Mouse (Mus musculus): ENCODE results near the gene Gdpd1. TPM values are rescaled to one million over a fixed set of nuclear protein-coding genes. Genes with fewer than 3 reads are reported as not detected.

The Gdpd1 gene
- polyA plus RNA-seq, 1 experiment from 2014 or later = 172 TPM

GRCm38 (mm10) chr11:86995625-86996221, 78.1 kb downstream of the Gdpd1 start:
- H3K27ac ChIP-seq = peak overlapping the region; percentile 23; the same call in 1 of the 2 replicates
- 23% methylated on average over 6 of the region's 6 CpGs for WGBS
- H3K9me3 ChIP-seq = no peaks in the 10 kb centered on the region
- H3K4me2 ChIP-seq = no peak overlapping the region
- no peaks in the 10 kb centered on the region for H3K27me3 ChIP-seq (replicated peaks)
- H3K9ac ChIP-seq = no peak overlapping the region
- ATAC-seq (replicated peaks) = no peak
- H3K36me3 ChIP-seq (replicated peaks) = no peaks in the 10 kb centered on the region
- H3K4me3 ChIP-seq = no peak overlapping the region
- H3K4me1 ChIP-seq = peaks cover 35% of the 10 kb centered on the region

GRCm38 (mm10) chr11:86994791-86995624, 78.9 kb downstream of the Gdpd1 start:
- no peak overlapping the region for H3K9ac ChIP-seq
- WGBS = 48% methylated on average over 10 of the region's 10 CpGs

GRCm38 (mm10) chr11:86994330-86994729, 79.5 kb downstream of the Gdpd1 start:
- H3K27ac ChIP-seq = no peak overlapping the region
- 15% methylated on average over 6 of the region's 6 CpGs for WGBS
- ATAC-seq (replicated peaks) = no peak
- no peaks in the 10 kb centered on the region for H3K27me3 ChIP-seq (replicated peaks)
- peak overlapping the region; percentile 94 for H3K4me2 ChIP-seq
- no peaks in the 10 kb centered on the region for H3K9me3 ChIP-seq
- H3K4me1 ChIP-seq = peaks cover 49% of the 10 kb centered on the region
- no peaks in the 10 kb centered on the region for H3K36me3 ChIP-seq (replicated peaks)
- H3K9ac ChIP-seq = no peak overlapping the region
- peak overlapping the region; percentile 91; the same call in 1 of the 2 replicates for H3K4me3 ChIP-seq

More at GRCm38 (mm10) chr11:86994791-86995624, 78.9 kb downstream of the Gdpd1 start:
- Histone ChIP-seq H3K27ac (no peak overlapping the region), H3K4me1 (peaks cover 42% of the 10 kb centered on the region), H3K4me2 (no peak overlapping the region), H3K9me3 (no peaks in the 10 kb centered on the region), H3K36me3 (replicated peaks) (no peaks in the 10 kb centered on the region), H3K27me3 (replicated peaks) (no peaks in the 10 kb centered on the region), H3K4me3 (no peak overlapping the region)
- ATAC-seq (replicated peaks) = no peak

GRCm38 (mm10) chr11:86993041-86994037, 80.5 kb downstream of the Gdpd1 start, which contains the start of gene Ypel2:
Ypel2 (minus strand) TSS chr11:86993707.
- Histone ChIP-seq H3K4me1 (peaks cover 51% of the 10 kb centered on the region), H3K9me3 (no peaks in the 10 kb centered on the region), H3K4me2 (peak within 1 kb of the TSS; percentile 94), H3K9ac (peak within 1 kb of the TSS; percentile 70), H3K27ac (peak within 1 kb of the TSS; percentile 89), H3K27me3 (replicated peaks) (no peaks in the 10 kb centered on the region), H3K36me3 (replicated peaks) (no peaks in the 10 kb centered on the region), H3K4me3 (peak within 1 kb of the TSS; percentile 91)
- ATAC-seq (replicated peaks) = peak; percentile 100
- under 1% methylated on average over 76 of the region's 96 CpGs for WGBS

- no peak for ATAC-seq (replicated peaks)
- WGBS = 1% methylated on average over 13 of the region's 13 CpGs
- no peaks in the 10 kb centered on the region for H3K36me3 ChIP-seq (replicated peaks)
- peaks cover 55% of the 10 kb centered on the region for H3K4me1 ChIP-seq
- peak overlapping the region; percentile 70 for H3K9ac ChIP-seq
- H3K27me3 ChIP-seq (replicated peaks) = no peaks in the 10 kb centered on the region
- peak overlapping the region; percentile 94 for H3K4me2 ChIP-seq
- H3K9me3 ChIP-seq = no peaks in the 10 kb centered on the region
- peak overlapping the region; percentile 91 for H3K4me3 ChIP-seq
- peak overlapping the region; percentile 89; the same call in 1 of the 2 replicates for H3K27ac ChIP-seq
These were observed 81.3 kb downstream of the Gdpd1 start for GRCm38 (mm10) chr11:86992461-86992988.

- no peaks in the 10 kb centered on the region for H3K36me3 ChIP-seq (replicated peaks)
- 92% methylated on average over 4 of the region's 4 CpGs for WGBS
- no peak for ATAC-seq (replicated peaks)
- peak overlapping the region; percentile 94 for H3K4me2 ChIP-seq
- no peak overlapping the region for H3K9ac ChIP-seq
- no peak overlapping the region for H3K27ac ChIP-seq
- H3K4me3 ChIP-seq = peak overlapping the region; percentile 91
- no peaks in the 10 kb centered on the region for H3K9me3 ChIP-seq
- H3K4me1 ChIP-seq = peaks cover 60% of the 10 kb centered on the region
- no peaks in the 10 kb centered on the region for H3K27me3 ChIP-seq (replicated peaks)
These were observed 82.6 kb downstream of the Gdpd1 start for GRCm38 (mm10) chr11:86991241-86991640.

- WGBS = 9% methylated on average over 3 of the region's 3 CpGs
- Histone ChIP-seq H3K4me1 (peaks cover 53% of the 10 kb centered on the region), H3K4me3 (peak overlapping the region; percentile 3; the same call in 1 of the 2 replicates), H3K27ac (peak overlapping the region; percentile 66), H3K27me3 (replicated peaks) (no peaks in the 10 kb centered on the region), H3K9me3 (no peaks in the 10 kb centered on the region), H3K4me2 (peak overlapping the region; percentile 28), H3K36me3 (replicated peaks) (no peaks in the 10 kb centered on the region), H3K9ac (peak overlapping the region; percentile 13; the same call in 1 of the 2 replicates)
- no peak for ATAC-seq (replicated peaks)
These were observed 83.6 kb downstream of the Gdpd1 start for GRCm38 (mm10) chr11:86990309-86990708.

GRCm38 (mm10) chr11:86984990-86985389, 88.9 kb downstream of the Gdpd1 start:
- 70% methylated on average over 3 of the region's 3 CpGs for WGBS
- H3K4me2 ChIP-seq = no peak overlapping the region
- H3K4me1 ChIP-seq = peaks cover 24% of the 10 kb centered on the region
- no peak overlapping the region for H3K4me3 ChIP-seq
- no peak for ATAC-seq (replicated peaks)
- H3K27me3 ChIP-seq (replicated peaks) = no peaks in the 10 kb centered on the region
- no peak overlapping the region for H3K9ac ChIP-seq
- H3K27ac ChIP-seq = no peak overlapping the region
- no peaks in the 10 kb centered on the region for H3K9me3 ChIP-seq
- no peaks in the 10 kb centered on the region for H3K36me3 ChIP-seq (replicated peaks)

MicroRNAs within 50 kb of the gene (microRNA counts, 519-probe panel; counts per million panel counts)
- 4,558 counts per million, percentile 96 among the panel's probes with 10 or more counts for microRNA mmu-miR-301a

Small RNAs within 50 kb of the gene (microRNA-seq; reads per million reads assigned to microRNA genes)
- gene Mir301 = 2,560 reads per million, percentile 86 among the genes with 10 or more reads in this experiment

Other genes starting within 250 kb of the Gdpd1 start
- gene Ypel2, start 80.4 kb downstream of the Gdpd1 start, polyA plus RNA-seq (2015; fragmentation: Nextera tagmentation; extraction: Ambion mirVana) = 6.6 and 6.8 TPM in 2 replicates
- 22.2 and 22.7 TPM in 2 replicates for gene Smg8, start 12.7 kb upstream of the Gdpd1 start, polyA plus RNA-seq (2015; fragmentation: Nextera tagmentation; extraction: Ambion mirVana)
- gene Prr11, start 34.6 kb upstream of the Gdpd1 start, polyA plus RNA-seq (2015; fragmentation: Nextera tagmentation; extraction: Ambion mirVana) = 1.9 and 2.0 TPM in 2 replicates
- 44.4 and 46.7 TPM in 2 replicates for gene Ska2, start 35.2 kb upstream of the Gdpd1 start, polyA plus RNA-seq (2015; fragmentation: Nextera tagmentation; extraction: Ambion mirVana)
- 81.2 and 86.9 TPM in 2 replicates for gene Trim37, start 53.0 kb upstream of the Gdpd1 start, polyA plus RNA-seq (2015; fragmentation: Nextera tagmentation; extraction: Ambion mirVana)